Mouse (Mus musculus): ENCODE measurements around the gene Pdgfc.
"Not testable (repeated sequence)": the region's sequence is repeated elsewhere in the genome, so short reads cannot be mapped to it uniquely, and the experiment has no call there.

Gene Pdgfc

DNA sequence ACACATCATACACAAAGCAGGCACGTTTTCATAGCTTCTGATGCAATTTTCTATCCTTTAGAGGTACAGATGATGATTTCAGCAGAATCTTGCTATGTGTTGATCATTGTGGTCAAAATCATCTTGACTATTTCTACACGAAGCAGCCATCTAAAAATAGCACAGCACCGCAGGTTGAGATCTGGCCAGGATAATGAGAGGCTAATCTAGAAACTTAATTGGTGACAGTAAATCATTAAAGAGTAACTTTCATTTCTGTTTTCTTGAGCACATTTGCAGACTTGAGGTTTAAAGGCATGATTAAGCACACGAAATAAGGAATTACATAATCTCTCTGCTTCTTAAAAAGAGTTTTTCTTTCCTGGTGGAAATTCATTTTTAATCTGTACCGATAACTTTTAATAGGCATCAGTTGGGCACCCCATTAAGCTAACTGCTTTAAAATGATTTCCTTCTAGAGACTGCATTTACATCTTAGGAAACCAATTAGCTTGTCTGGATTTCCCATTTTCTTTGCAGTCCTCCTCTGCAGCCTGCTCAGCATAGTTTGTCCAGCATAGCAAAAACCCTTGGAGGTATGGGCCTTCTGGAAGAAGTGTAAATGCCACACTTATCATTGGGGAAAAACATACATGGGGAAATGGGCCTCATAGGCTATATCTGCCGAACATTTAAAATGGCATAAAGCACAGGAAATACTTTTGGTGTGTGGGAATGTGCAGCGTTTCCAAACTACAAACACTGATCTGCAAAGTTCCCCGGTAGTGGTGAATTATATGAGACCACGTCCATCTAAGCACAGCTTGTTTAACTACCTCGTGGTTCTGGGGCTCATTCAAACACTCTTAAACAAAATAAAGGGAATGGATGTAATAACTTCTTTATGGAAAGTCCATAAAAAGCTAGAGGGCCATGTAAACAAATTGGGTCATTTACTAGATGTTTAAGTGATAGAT is 10.7 kb downstream of the Pdgfc start:
- DNase-seq: peak; percentile 84

DNA sequence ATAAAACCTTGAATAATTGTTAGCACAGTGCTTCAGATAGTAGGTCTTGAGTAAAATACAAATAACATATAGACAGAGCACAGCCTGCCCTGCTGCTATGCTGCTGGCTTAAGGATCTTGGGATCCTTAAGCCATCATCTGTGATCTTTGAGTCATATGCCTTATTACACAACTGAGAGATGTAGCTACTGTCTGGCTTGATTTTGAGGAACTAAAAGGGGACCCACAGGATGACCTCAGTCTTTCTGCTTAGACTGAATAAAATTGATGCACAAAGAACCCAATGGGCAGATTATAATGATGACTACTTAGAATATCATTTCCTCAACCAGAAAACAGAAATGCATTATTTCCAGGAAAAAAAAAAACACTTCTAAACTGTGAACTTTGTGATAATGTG is 15.3 kb downstream of the Pdgfc start:
- no peak for DNase-seq

DNA sequence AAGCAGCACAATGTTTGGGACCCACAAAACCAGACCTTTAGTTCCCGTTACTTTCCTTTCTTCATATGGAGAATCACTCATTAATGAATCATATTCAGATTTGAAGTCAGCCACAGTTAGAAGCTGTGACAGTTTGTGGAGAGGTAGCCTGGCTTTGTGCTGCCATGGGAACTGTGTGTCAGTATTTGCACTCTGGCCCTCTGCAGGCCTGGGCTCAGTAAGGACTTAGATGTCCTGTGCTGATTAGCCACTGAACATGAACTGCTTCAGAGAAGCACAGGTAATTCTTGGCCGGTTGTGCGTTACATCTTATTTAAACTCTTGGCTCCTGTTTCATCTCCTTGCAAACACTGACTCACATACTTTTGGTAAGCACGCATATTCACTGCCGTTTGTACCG is 16.2 kb downstream of the Pdgfc start:
- peak; percentile 46 for DNase-seq

GRCm38 (mm10) chr3:81054074-81054473 is 17.9 kb downstream of the Pdgfc start:
- DNase-seq: no peak

- no peak for DNase-seq
Measured at GRCm38 (mm10) chr3:81057719-81058118, 21.5 kb downstream of the Pdgfc start.

GRCm38 (mm10) chr3:81058527-81059031 is 22.4 kb downstream of the Pdgfc start:
- peak; percentile 84 for DNase-seq

DNA sequence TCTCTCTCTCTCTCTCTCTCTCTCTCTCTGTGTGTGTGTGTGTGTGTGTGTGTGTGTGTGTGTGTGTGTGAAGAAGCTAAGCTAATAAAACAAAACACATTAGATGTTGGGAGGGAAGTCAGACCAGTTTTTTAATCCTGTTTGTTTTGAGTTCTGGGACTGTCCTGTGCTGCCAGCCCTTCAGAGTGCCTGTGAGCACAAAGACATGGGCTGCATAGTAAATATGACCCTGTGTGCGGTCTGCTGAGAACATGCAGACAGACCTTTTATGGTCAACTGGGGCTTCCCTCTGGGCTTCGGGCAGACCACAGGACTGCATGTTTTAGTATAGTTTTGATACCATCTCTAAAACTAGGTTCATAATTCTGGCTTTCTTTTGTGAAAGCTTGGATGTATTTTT is 32.3 kb downstream of the Pdgfc start:
- DNase-seq: no peak

DNA sequence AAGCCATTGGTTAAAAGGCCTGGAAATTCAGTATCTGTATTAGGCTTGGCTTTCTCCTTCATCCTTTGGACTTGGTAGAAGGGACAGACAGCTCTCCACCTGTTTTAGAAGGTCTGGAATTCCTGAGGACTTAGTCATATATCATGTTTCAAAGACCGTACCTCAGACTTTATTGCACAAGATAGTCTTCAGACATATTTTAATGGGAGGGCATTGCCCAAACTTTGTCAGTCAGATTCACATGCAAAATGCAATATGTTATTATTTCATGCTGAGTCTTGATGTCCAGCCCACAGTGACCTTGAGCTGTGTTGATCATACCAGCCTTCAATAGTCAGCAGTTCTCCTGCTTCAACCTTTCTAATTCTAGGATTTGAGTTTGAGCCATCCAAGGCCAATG is 64.9 kb downstream of the Pdgfc start:
- no peak for DNase-seq

DNA sequence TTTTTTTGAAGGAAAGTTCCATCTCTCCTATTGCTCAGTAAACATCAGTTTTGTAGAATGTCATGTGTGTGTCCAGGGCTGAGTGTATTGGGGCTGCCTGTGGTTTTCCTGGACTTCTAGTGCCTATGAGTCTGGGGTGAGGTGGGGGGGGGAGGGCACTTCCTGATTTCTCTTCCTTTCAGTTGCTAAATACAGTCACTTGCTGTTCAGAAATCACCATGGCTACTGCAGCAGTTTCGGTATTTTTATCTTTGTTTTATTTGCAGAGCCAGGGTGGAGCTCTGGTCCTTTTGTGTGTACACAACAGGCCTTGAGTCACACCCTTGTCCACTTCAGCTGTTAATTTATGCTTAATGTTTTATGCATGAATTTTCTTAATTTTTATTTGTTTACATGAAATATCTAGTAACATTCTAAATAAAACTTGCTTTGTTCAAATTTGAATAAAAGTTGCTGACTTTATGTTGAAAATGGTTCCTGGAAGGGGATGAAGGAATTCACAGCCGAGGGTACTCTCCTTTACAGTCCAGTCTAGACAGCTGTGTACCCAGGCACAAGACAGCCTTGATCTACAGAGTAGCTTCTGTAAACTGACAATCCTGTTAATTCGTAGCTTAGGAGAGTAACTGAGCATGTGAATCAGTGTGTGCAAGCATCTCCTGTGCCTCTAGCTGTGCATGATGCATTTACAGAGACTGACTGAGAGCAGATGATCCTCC is 66.1 kb downstream of the Pdgfc start:
- DNase-seq: no peak

DNA sequence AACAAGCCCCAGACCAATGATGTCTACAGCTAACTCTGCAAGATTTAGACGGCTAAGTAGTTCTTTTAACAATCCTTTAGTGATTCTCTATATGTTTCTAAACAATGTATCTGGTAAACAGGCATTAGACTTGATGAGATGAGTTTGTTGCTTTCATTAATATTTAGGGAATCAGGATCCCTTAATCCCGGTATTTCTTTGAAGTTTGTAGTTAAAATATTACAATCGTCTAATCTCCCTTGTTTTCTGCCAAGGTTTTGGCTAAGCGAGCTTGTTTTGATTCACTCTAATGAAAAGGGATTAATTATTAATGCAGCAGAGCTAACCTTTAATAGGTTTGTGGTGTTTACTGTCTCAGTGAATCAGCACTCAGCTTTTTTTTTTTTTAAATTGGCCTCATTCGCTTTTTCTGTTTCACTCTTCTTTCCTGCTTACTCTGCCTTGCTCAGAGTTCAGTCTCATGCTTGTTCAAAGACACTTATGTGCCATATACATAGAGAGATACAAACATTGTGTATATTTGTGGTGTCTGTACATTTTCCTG is 66.7 kb downstream of the Pdgfc start:
- peak; percentile 88 for DNase-seq

DNA sequence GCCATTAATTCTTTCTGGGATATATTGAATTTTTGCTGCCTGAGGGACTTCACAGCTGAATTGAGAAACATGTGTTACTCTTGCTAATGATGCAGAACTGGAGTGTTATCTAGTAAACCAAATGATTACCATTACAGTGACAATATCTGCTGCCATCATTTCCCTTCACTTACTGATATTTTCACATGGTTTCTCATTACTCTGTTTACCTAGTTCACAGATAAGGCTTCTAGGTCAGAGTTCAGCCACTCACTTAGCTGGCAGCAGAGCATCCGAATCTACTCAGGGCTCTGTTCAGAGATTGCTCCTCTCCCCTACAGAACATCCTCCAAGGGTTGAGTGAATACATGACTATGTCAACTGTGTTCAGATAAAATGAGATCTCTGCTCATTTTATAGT is 71.3 kb downstream of the Pdgfc start:
- DNase-seq: no peak

DNA sequence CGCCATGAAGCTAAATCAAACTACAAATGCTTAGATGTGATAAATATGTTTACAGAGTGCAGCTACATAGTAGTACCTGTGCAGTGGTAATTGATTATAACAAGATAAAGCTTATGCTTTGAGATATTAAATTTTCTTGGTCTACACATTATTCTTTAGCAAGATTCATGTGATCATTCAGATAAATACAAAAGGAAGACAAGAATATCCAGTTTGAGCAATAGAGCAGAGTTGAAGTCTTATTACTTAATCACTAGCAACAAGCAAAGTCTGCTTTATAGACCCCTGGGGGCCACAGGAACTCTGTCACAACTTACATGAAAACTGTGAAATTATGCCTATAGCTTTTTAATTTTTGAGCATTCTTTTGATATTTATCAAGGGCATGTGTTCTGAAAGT is 74.8 kb downstream of the Pdgfc start:
- no peak for DNase-seq

GRCm38 (mm10) chr3:81112892-81113291 is 76.7 kb downstream of the Pdgfc start:
- no peak for DNase-seq

DNA sequence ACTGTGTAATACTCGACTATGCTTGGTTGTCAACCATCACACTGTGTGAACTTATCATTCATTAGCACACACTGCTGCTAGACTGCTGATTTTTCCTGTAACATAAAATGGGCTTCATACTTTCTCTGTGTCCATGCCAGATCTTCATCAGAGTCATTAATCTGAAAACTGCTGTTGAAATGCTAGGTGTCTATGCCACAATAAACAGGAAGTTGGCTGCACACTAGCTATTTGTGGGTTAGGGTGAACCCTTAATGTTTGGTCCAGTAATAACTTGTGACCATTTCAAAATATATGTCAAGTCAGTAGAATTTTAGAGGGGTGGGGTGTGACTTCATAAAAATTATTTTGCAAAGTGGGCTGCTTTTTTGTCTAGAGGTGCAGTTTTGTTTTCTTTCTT is 84.4 kb downstream of the Pdgfc start:
- no peak for DNase-seq

GRCm38 (mm10) chr3:81121731-81122130 is 85.5 kb downstream of the Pdgfc start:
- no peak for DNase-seq

- no peak for DNase-seq
Measured at GRCm38 (mm10) chr3:81123461-81123860, 87.2 kb downstream of the Pdgfc start.

DNA sequence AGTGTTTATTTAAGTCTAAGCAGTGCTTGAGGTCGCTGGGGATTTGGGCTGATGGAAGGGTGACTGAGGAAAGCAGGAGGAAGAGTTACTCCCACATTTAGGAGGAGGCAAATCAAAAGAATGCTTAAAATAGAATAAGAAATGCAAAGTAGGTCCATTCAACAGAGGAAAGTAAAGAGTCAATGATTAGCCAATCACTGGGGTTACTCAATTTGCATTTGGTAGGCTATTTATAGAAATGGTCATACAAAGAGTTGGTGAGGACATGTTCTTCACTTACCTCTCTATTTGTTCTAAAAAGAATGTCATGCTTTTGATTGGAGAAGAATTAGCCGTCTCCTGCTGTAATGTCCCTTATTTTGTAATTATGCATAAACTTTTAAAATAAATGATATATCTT is 90.8 kb downstream of the Pdgfc start:
- peak; percentile 37 for DNase-seq

DNA sequence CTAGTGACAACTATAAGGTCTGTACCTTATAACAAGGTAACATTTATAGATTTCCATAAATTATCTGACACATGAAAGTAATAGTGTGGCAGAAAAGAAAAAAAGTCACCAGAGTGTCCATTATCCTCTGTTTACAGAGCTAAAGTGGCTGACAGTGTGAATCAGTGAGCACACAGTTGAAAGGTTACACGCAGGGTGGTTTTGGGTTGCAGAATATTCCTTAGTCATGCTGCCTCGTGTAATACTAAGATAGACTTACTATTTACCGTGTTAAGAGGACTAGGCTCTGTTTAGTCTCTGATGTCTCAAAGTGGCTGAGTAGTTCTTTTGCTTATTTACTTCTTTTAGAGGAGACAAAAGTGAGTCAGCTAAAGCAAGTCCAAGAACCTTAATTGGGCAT is 100.8 kb downstream of the Pdgfc start:
- no peak for DNase-seq

- DNase-seq: not testable (repeated sequence)
Measured at GRCm38 (mm10) chr3:81138030-81138429, 101.8 kb downstream of the Pdgfc start.

DNA sequence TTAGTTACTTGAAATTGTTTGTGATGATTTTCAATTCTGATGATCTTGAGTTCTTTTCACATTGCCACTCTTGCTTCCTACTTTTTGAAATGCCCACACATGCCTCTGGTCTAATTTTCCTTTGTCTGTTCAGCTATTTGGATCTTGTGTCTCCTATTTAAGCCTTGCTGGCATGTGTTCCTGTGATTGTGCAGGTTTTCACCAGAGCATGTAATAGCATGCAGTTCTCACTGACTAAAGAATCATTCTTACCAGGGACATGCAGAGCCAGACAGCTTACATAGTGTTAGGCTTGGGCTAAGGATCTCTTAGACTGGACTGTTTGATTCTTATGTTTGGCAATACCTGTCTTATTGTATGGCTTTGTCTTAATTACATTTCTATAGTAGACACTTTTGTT is 107.5 kb downstream of the Pdgfc start:
- DNase-seq: no peak

DNA sequence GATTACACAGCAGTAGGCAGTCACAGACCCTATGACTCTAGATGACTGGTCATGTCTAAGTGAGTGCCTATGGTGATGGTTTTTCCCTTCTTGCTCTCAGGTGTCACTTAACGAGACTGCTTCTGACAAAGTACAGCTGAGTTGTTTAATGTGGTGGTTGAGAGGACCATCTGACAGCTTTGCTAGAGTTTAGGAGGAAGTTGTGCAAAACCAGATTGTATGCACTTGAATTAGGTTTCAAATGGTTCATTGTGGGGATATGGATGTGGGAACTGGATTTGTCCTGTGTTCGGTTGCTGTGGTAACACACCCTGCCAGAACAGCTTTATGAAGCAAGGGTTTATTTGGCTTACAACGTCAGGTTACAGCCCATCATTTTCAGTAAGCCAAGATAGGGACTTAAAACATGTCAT is 112.9 kb downstream of the Pdgfc start:
- DNase-seq: no peak

DNA sequence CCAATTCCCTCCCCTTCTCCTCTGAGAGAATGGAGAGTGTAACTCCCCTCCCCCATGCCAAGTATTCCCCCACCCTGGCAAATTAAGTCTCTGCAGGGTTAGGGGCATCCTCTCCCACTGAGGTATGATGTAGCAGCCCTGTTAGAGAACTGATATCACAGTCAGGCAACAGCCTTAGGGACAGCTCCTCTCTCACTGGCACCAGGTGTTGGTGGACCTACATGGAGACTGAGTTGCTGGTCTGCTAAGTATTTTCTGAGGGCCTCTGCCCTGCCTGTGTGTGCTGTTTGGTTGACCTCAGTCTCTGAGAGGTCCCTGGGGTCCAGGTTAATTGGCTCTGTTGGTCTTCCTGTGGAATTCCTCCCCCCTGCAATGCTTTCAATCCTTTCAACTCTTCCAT is 114.0 kb downstream of the Pdgfc start:
- no peak for DNase-seq

DNA sequence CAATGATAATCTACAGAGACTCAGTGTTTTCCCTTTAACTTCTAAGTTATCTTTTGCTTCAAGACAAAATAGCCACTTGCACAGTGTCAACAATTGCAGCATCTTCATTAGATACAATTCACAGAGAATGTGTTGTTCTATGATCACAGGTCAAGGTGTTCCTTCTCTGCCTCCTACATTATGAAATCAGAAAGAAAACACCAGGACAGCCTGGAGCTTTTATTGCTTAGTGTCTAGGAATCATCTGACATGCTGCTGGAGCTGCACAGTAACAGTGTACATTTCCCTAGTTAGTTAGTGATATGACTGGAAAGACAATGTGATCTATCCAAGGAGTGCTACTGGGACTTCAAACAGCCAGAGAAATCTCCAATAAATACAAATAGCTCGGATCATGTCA is 118.2 kb downstream of the Pdgfc start:
- DNase-seq: no peak
